Mouse (Mus musculus) cerebellum, adult (tissue): ENCODE data around the gene Gm3488.
"Not testable (repeated sequence)": the region's sequence is repeated elsewhere in the genome, so short reads cannot be mapped to it uniquely, and the experiment has no call there.

Source experiments
- ATAC-seq: cut with Nextera tagmentation; 2 replicates; pipeline ENCODE4 v1.9.2; 2017; ENCODE audit warnings: mild to moderate bottlenecking, moderate library complexity, mixed read lengths; ENCODE audit not compliant: insufficient number of reproducible peaks, low FRiP score, low TSS enrichment

Gm3488 gene

GRCm38 (mm10) chr14:5501374-5501773 is at the start of gene Gm3488:
Gm3488 (plus strand) TSS chr14:5501674.
- not testable (repeated sequence) for ATAC-seq

- not testable (repeated sequence) for ATAC-seq
Measured at GRCm38 (mm10) chr14:5455367-5455766, 46.1 kb upstream of the Gm3488 start, which contains the start of gene Gm3194. Gm3194 (minus strand) TSS chr14:5455467.

GRCm38 (mm10) chr14:5460469-5460868 is 41.0 kb upstream of the Gm3488 start:
- not testable (repeated sequence) for ATAC-seq

GRCm38 (mm10) chr14:5477730-5478129 is 23.7 kb upstream of the Gm3488 start, which contains the start of gene Gm8246:
Gm8246 (minus strand) TSS chr14:5477830.
- not testable (repeated sequence) for ATAC-seq

- ATAC-seq: not testable (repeated sequence)
Measured at GRCm38 (mm10) chr14:5483907-5484306, 17.6 kb upstream of the Gm3488 start, which contains the start of gene Gm3187. Gm3187 (plus strand) TSS chr14:5484207.

- ATAC-seq: not testable (repeated sequence)
Measured at GRCm38 (mm10) chr14:5538196-5538595, 36.7 kb downstream of the Gm3488 start, which contains the start of gene Gm3532. Gm3532 (plus strand) TSS chr14:5538496.
